Mouse (Mus musculus) testis, adult 2 months (tissue): ENCODE results near the gene Clstn2. TPM values are rescaled to one million over a fixed set of nuclear protein-coding genes. Genes with fewer than 3 reads are reported as not detected.

Experiments used
- H3K27ac ChIP-seq: fragments of 200-500 bp; 2 replicates; pipeline ENCODE4 v1.5.1; 2012; ENCODE audit warnings: low read depth, low read length; ENCODE audit not compliant: control insufficient read depth, insufficient read depth
- H3K27me3 ChIP-seq: fragments of 200-500 bp; 2 replicates; pipeline ENCODE4 v1.6.1; 2012; ENCODE audit warnings: mild to moderate bottlenecking, low read length, moderate library complexity; ENCODE audit not compliant: control insufficient read depth, insufficient read depth
- H3K36me3 ChIP-seq: fragments of 200-500 bp; 2 replicates; pipeline ENCODE4 v1.6.1; 2012; ENCODE audit warnings: mild to moderate bottlenecking, low read length; ENCODE audit not compliant: control insufficient read depth, insufficient read depth
- H3K4me1 ChIP-seq: fragments of 200-500 bp; 2 replicates; pipeline ENCODE4 v1.6.1; 2012; ENCODE audit warnings: low read length; ENCODE audit not compliant: control insufficient read depth, insufficient read depth
- H3K4me3 ChIP-seq: fragments of 200-500 bp; 2 replicates; pipeline ENCODE4 v1.5.1; 2012; ENCODE audit warnings: low read depth, mild to moderate bottlenecking, low read length, moderate library complexity, mixed read lengths; ENCODE audit not compliant: control insufficient read depth
- CTCF ChIP-seq: fragments of 200-500 bp; IDR thresholded peaks from 2 replicates; pipeline ENCODE4 v1.5.1; 2012; ENCODE audit warnings: low read depth, mild to moderate bottlenecking, inconsistent platforms, low read length, moderate library complexity; ENCODE audit not compliant: control insufficient read depth, insufficient read depth, insufficient replicate concordance
- POLR2A ChIP-seq: fragments of 200-500 bp; IDR thresholded peaks from 2 replicates; pipeline ENCODE4 v1.6.1; 2012; ENCODE audit warnings: low read depth, mild to moderate bottlenecking, inconsistent platforms, low read length, moderate library complexity; ENCODE audit not compliant: control insufficient read depth
- polyA plus RNA-seq: library from polyadenylated mRNA; depleted of rRNA; stranded (reverse); fragments of >200 nt; gene quantifications from 2 replicates; pipeline ENCODE4 v1.2.3, GENCODE M21; 2012

The Clstn2 gene
- polyA plus RNA-seq, 1 experiment: 0.43 TPM

DNA sequence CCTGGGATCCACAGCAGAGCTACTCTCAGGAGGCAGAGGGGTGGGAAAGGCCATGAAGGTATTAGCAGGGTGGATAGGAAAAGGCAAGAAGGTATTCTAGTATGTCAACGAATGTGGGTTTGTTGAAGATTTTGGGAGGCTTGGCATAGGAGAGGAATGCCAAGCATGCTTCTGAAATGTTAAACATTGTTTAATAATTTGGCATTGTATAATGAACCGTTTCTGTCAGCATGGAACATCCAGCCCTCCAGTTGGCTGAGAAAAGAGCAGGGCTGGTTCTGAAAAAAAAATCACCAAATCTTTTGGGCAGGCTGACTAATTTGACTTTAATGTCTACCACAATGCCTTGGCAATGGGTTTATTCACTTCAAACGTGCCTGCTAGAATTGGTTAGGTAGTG, 355.9 kb downstream of the Clstn2 start:
- TF ChIP-seq CTCF (no peak), POLR2A (no peak)
- Histone ChIP-seq H3K4me3 (no peak overlapping the region), H3K27me3 (no peaks in the 10 kb centered on the region), H3K36me3 (no peaks in the 10 kb centered on the region), H3K27ac (no peak overlapping the region), H3K4me1 (no peaks in the 10 kb centered on the region)

DNA sequence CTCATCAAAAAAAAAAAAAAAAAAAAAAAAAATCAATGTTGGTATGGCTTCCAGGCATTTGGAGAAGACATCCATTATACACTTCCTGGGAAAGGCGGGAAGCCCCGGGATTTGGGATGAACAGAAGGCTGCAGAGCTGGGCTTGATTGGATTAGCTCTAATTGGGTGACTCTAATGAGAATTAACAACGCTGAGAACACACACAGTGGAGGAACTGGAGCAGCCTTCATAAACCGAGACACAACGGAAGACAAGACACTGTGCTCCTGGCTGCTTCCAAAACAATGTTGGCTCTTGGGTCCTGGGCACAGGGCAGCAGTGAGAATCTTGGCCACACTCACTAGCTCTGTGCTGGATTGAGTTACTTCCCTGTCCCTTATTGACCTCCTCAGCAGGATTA, 360.3 kb downstream of the Clstn2 start:
- Histone ChIP-seq H3K27me3 (no peaks in the 10 kb centered on the region), H3K27ac (no peak overlapping the region), H3K36me3 (no peaks in the 10 kb centered on the region), H3K4me1 (no peaks in the 10 kb centered on the region), H3K4me3 (no peak overlapping the region)
- TF ChIP-seq POLR2A: no peak
- TF ChIP-seq CTCF: no peak

DNA sequence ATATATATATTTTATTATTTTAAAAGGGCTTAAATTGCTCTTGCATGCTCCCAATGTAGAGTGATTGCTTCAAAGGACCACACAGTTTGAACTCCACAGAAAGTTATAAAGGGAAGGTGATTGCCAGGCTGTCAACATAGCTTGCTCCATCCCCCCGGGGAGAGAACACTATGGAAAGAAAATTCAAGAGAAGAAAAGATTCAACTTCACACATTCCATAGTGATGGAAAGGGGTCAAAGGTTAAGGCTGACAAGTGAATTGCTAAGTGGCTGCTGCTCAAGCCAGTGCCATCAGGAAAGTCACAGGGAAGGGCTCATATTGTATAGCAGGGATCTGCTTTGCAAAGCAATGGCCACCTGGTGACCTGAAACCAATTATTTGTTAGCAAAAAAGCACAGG, 360.8 kb downstream of the Clstn2 start:
- no peak for TF ChIP-seq CTCF
- TF ChIP-seq POLR2A: no peak
- Histone ChIP-seq H3K27me3 (no peaks in the 10 kb centered on the region), H3K27ac (no peak overlapping the region)

DNA sequence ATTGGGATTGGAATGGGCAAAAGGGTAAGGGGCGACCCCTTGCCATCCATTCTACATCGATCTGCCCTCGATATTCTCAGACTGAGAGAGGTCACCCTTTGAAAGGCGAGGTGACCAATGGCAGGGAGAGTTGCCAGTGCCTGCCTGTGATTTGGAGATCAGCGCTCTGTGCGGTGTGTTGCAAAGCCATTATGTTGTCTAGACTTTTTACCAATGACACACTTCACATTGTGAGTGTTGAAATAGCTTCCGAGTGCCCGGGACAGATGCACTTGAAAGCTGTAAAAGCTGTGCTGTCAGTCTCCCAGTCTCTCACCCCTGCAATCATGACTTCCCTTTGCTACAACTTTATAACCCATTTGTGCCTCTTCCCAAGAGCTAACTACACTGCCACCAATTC, 362.3 kb downstream of the Clstn2 start:
- no peaks in the 10 kb centered on the region for H3K36me3 ChIP-seq
- no peaks in the 10 kb centered on the region for H3K4me1 ChIP-seq
- no peak for TF ChIP-seq POLR2A
- TF ChIP-seq CTCF: no peak
- no peak overlapping the region for H3K4me3 ChIP-seq
- H3K27me3 ChIP-seq: no peaks in the 10 kb centered on the region
- no peak overlapping the region for H3K27ac ChIP-seq

More for the DNA sequence above, 360.8 kb downstream of the Clstn2 start:
- H3K4me1 ChIP-seq: no peaks in the 10 kb centered on the region
- no peak overlapping the region for H3K4me3 ChIP-seq
- no peaks in the 10 kb centered on the region for H3K36me3 ChIP-seq

DNA sequence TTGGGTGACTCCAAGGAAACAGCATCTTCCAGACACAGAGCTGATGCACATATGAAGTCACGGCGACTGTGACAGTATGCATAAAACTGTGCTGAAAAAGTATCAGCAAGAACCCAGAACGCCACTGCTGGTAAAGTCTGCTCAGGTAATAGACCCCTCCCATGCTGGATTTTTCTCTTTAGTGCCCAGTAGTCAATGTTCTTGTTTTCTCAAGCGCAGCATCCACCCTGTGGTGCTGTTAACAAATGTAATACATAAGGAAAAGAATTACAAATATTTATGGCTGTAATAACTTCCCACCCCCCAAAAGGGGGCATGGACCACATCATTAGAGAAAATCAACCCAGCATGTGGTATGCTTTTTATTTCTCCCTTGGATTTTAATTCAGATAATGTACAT, 372.0 kb downstream of the Clstn2 start:
- Histone ChIP-seq H3K4me1 (no peaks in the 10 kb centered on the region), H3K27me3 (no peaks in the 10 kb centered on the region), H3K27ac (no peak overlapping the region), H3K36me3 (no peaks in the 10 kb centered on the region), H3K4me3 (no peak overlapping the region)
- TF ChIP-seq POLR2A (no peak), CTCF (no peak)

DNA sequence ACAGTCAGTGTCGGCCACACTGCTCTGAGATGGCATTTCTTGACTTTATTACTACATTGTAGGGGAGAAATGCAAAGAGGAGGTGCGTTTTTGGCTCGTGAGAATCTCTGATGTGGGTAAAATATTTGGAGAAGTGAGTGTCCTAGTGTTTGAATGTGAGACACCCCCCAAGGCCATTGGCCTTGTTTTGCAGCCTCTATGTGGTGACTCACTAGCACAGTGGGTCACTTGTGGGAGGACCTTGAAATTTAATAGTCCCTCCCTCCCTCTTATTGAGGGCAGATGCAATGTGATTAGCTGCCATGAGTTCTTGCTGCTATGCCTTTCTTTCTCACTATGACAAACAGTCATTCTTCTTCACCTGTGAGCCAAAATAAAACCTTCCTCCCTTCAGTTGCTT, 374.2 kb downstream of the Clstn2 start:
- no peak for TF ChIP-seq POLR2A
- no peak for TF ChIP-seq CTCF
- no peak overlapping the region for H3K4me3 ChIP-seq
- H3K27ac ChIP-seq: no peak overlapping the region
- no peaks in the 10 kb centered on the region for H3K36me3 ChIP-seq
- no peaks in the 10 kb centered on the region for H3K4me1 ChIP-seq
- no peaks in the 10 kb centered on the region for H3K27me3 ChIP-seq

DNA sequence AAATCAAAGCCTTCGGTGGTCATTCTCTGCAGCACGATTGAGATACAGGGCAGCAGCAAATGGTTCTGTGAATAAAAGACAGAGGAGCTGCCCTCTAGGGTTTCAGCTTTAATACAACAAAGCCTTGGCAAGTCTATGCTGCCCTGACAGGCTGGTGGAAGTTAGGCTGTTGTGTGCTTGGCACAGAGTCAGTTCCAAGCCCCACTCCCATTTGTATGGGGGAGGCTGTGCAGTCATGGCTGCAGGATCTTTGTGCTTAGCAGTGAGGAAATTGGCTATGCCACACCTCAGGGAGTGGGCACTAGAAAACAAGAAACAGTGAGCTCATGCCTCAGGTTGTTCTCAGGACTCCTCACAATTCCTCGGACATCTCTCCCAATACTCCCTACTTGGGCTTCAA, 384.6 kb downstream of the Clstn2 start:
- TF ChIP-seq POLR2A (no peak), CTCF (no peak)
- no peaks in the 10 kb centered on the region for H3K36me3 ChIP-seq
- no peaks in the 10 kb centered on the region for H3K27me3 ChIP-seq
- H3K4me1 ChIP-seq: no peaks in the 10 kb centered on the region
- no peak overlapping the region for H3K27ac ChIP-seq
- H3K4me3 ChIP-seq: no peak overlapping the region

DNA sequence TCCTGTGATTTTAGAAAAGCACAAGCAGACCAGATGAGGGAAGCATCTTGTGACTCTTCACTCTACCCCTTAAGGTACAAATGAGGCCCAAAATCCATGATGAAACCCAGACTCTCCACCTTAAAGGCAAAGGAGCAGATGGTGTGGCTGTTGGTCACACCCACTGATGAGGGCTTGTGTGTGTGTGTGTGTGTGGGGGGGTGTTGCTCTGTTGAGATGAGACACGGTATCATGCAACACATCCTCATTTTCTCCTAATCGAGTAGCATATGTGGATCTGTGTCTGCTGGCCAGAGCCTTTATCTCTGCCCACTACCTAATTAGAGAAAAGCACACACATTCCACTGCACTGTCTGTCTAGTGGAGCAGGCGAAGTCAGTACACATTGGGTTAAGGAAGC, 387.2 kb downstream of the Clstn2 start:
- no peak overlapping the region for H3K27ac ChIP-seq
- TF ChIP-seq CTCF: no peak
- TF ChIP-seq POLR2A: no peak
- H3K4me3 ChIP-seq: no peak overlapping the region
- H3K36me3 ChIP-seq: no peaks in the 10 kb centered on the region
- no peaks in the 10 kb centered on the region for H3K27me3 ChIP-seq
- no peaks in the 10 kb centered on the region for H3K4me1 ChIP-seq
